Mouse (Mus musculus): ENCODE data around the gene 4930438A08Rik. TPM values are rescaled to one million over a fixed set of nuclear protein-coding genes. Genes with fewer than 3 reads are reported as not detected.

4930438A08Rik gene
- polyA plus RNA-seq, 1 experiment = not detected

DNA sequence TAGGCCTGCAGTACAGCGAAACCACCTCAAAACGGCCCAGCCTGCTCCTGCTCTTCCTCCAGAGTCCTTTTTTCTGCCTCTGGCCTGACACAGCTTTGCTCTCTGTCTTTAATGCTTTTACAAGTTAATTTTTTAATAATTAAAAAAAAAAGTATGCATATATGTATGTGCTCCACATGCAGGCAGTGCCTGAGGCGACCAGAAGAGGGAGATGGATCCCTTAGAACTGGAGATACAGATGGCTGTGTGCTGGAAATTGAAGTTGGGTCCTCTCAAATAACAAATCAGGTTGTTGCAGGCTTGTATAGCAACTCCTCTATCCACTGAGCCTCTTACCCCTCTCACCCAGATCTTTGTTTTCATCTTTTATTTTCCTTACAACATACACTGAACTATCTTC is 52.2 kb downstream of the 4930438A08Rik start:
- no peak for TF ChIP-seq CTCF (IDR thresholded peaks at IDR 0.05; ENCODE audit: insufficient read depth, low read depth, low read length)
- no peak for TF ChIP-seq POLR2A (IDR thresholded peaks at IDR 0.05; ENCODE audit: insufficient read depth, low read depth, low read length)
- WGBS = 95% methylated on average over 3 of the region's 3 CpGs

DNA sequence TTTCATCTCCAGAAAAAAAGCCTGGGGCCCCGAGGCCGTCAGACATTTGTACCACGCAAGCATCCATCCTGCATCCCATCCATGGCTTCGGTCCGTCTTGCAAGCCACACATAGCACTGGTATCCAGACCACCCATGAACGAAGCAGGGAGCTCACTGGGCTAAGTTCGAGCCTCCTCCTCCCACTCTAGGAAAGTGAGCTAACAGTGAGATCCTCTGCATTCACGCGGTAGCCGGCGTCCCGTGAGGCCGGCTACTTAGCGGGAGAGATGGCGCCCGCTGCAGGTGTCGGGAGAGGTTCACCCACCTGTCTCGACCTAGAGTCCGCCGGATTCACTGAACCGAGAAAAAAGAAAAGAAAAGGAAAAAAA is 55.3 kb downstream of the 4930438A08Rik start:
- Histone ChIP-seq H3K4me3 (ENCODE audit: insufficient read depth, low read depth, low read length) (peak overlapping the region; percentile 99), H3K27ac (ENCODE audit: insufficient read depth, low read depth, low read length) (peak overlapping the region; percentile 39; the same call in 1 of the 2 replicates), H3K4me1 (ENCODE audit: control insufficient read depth, insufficient read depth, low read length) (peaks cover 17% of the 10 kb centered on the region)
- TF ChIP-seq POLR2A (IDR thresholded peaks at IDR 0.05; ENCODE audit: insufficient read depth, low read depth, low read length) (no peak; the same call in 1 of the 2 replicates), CTCF (IDR thresholded peaks at IDR 0.05; ENCODE audit: insufficient read depth, low read depth, low read length) (no peak)
- WGBS = under 1% methylated on average over 21 of the region's 21 CpGs

More for the DNA sequence above, 52.2 kb downstream of the 4930438A08Rik start:
- no peak overlapping the region for H3K27ac ChIP-seq (ENCODE audit: insufficient read depth, low read depth, low read length)
- no peak overlapping the region for H3K4me3 ChIP-seq (ENCODE audit: insufficient read depth, low read depth, low read length)
- peaks cover 13% of the 10 kb centered on the region for H3K4me1 ChIP-seq (ENCODE audit: control insufficient read depth, insufficient read depth, low read length)

DNA sequence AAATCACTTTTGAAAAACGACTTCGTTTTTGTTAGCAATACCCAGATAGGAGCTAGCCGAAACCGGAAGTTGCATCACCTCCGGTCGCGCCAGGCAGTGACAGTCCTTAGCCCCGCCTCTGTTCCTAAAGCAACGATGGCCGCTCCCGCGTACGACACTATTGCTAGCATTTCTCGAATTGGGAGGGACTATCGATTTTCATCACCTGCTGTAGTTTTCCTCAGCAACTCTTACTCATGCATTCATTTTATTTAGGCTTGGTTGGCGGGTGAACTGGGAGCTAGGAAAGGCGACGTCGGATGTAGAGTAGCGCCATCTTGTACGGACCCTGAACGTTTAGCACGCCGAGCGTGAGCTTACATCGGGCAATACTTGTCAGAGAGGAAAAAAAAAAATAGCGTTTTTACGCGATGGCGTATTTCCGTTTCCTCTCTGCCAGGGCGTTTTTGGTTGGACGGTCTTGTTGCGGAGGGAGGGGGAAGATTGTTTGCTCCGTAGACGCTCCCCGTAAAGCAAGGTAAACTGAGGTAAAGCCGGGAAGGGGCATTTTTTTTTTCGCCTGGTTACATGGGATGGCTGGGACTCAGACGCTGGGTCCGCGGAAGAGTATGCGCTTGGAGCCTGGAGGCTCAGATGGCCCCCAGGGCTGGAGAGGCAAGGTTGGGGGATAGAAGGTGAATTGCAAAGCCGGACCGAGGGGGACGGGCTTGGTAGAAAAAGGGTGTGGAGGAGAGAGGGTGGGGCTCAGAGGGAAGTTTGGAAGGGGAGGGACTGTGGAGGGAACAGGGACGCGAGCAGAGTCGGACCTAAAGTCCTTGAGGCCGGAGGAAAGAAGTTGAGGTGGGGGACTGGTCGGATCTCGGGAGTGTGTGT is 55.9 kb downstream of the 4930438A08Rik start, which contains the start of the genes Zfp672 and Sh3bp5l:
Gene Zfp672 (minus strand): TSS at position 64 of the 873 bp plus-strand sequence.
Gene Sh3bp5l (plus strand): TSS at position 449 of the 873 bp plus-strand sequence.
- Histone ChIP-seq H3K4me3 (ENCODE audit: insufficient read depth, low read depth, low read length) (peak within 1 kb of the TSS; percentile 99), H3K4me1 (ENCODE audit: control insufficient read depth, insufficient read depth, low read length) (peaks cover 17% of the 10 kb centered on the region), H3K27ac (ENCODE audit: insufficient read depth, low read depth, low read length) (peak within 1 kb of the TSS; percentile 94)
- TF ChIP-seq POLR2A (IDR thresholded peaks at IDR 0.05; ENCODE audit: insufficient read depth, low read depth, low read length) = peak; percentile 36; the same call in 1 of the 2 replicates
- TF ChIP-seq CTCF (IDR thresholded peaks at IDR 0.05; ENCODE audit: insufficient read depth, low read depth, low read length) = no peak
- under 1% methylated on average over 52 of the region's 52 CpGs for WGBS

DNA sequence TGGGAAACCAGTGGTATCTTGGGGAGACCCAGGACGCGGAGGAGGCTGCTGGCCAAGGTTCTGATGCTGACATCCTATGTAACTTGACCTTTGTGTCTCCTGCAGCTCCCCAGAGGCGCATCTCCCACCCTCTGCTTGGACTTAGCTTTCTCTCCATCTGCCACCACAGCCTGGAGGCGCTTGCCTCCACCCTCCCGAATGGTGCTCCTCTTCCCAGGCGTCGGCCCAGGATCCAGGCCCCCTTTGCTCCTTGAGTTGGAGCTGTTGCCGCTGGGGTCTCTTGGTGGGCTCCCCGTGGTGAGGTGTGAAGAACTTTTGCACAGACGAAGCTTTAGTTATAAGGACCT is 56.5 kb downstream of the 4930438A08Rik start:
- peaks cover 17% of the 10 kb centered on the region for H3K4me1 ChIP-seq (ENCODE audit: control insufficient read depth, insufficient read depth, low read length)
- TF ChIP-seq CTCF (IDR thresholded peaks at IDR 0.05; ENCODE audit: insufficient read depth, low read depth, low read length) (no peak), POLR2A (IDR thresholded peaks at IDR 0.05; ENCODE audit: insufficient read depth, low read depth, low read length) (no peak)
- 11% methylated on average over 10 of the region's 10 CpGs for WGBS
- peak overlapping the region; percentile 99 for H3K4me3 ChIP-seq (ENCODE audit: insufficient read depth, low read depth, low read length)
- no peak overlapping the region for H3K27ac ChIP-seq (ENCODE audit: insufficient read depth, low read depth, low read length)

DNA sequence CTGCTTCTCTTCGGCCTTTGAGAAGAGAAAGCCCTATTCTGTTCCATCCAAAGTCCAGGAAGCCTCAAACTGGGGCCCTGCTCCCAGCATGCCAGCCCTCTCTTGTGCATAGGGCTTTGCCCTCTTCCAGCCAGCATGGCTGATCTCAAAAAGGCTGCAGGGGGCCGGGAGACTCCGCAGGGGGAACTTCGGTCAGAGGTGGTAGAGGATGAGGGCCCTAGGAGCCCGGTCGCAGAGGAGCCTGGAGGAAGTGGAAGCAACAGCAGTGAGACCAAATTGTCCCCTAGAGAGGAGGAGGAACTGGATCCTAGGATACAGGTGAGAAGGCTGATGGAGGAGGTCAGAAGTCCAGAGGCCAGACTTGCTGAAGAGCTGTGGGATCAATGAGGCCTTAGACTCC is 56.9 kb downstream of the 4930438A08Rik start:
- WGBS = 80% methylated on average over 6 of the region's 6 CpGs
- Histone ChIP-seq H3K27ac (ENCODE audit: insufficient read depth, low read depth, low read length) (no peak overlapping the region), H3K4me1 (ENCODE audit: control insufficient read depth, insufficient read depth, low read length) (peaks cover 17% of the 10 kb centered on the region), H3K4me3 (ENCODE audit: insufficient read depth, low read depth, low read length) (peak overlapping the region; percentile 99)
- TF ChIP-seq CTCF (IDR thresholded peaks at IDR 0.05; ENCODE audit: insufficient read depth, low read depth, low read length) (no peak), POLR2A (IDR thresholded peaks at IDR 0.05; ENCODE audit: insufficient read depth, low read depth, low read length) (no peak)

DNA sequence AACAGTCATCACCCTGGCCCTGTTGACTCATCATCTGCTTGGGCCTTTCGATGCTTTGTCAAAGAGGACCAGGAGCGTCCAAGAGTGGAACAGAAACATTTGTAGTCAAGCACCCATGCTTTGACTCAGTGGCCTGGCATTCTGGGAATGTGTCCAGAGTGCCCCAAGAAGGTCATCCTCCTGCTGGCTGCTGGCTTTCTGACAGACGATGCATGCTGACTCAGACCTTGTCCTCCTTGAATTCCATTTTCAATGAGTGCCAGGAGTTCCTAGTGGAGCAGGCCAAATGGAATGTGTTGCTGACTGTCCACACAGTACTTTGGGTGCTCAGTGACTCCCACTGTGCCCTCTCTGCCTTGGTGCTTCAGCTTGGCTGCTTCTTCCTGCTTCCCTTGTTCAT is 60.1 kb downstream of the 4930438A08Rik start:
- H3K4me1 ChIP-seq (ENCODE audit: control insufficient read depth, insufficient read depth, low read length) = peaks cover 17% of the 10 kb centered on the region
- TF ChIP-seq POLR2A (IDR thresholded peaks at IDR 0.05; ENCODE audit: insufficient read depth, low read depth, low read length) (no peak), CTCF (IDR thresholded peaks at IDR 0.05; ENCODE audit: insufficient read depth, low read depth, low read length) (no peak)
- WGBS = 47% methylated on average over 3 of the region's 3 CpGs
- no peak overlapping the region for H3K4me3 ChIP-seq (ENCODE audit: insufficient read depth, low read depth, low read length)
- H3K27ac ChIP-seq (ENCODE audit: insufficient read depth, low read depth, low read length) = no peak overlapping the region

Other genes with a start within 250 kb of the 4930438A08Rik start
- not detected in 2 replicates for gene Gm12248, start 181.7 kb upstream of the 4930438A08Rik start, polyA plus RNA-seq (2012; ENCODE audit: insufficient read depth, insufficient read length, low replicate concordance, missing spikeins)
- gene Cnot8, start 170.6 kb upstream of the 4930438A08Rik start, polyA plus RNA-seq (2012; ENCODE audit: insufficient read depth, insufficient read length, low replicate concordance, missing spikeins) = not detected in 2 replicates
- gene Gemin5, start 106.3 kb upstream of the 4930438A08Rik start, polyA plus RNA-seq (2012; ENCODE audit: insufficient read depth, insufficient read length, low replicate concordance, missing spikeins) = not detected in 2 replicates
- gene Mrpl22, start 103.1 kb upstream of the 4930438A08Rik start, polyA plus RNA-seq (2012; ENCODE audit: insufficient read depth, insufficient read length, low replicate concordance, missing spikeins) = not detected in 2 replicates
- gene Igtp, start 75.2 kb upstream of the 4930438A08Rik start, polyA plus RNA-seq (2012; ENCODE audit: insufficient read depth, insufficient read length, low replicate concordance, missing spikeins) = not detected in 2 replicates
- not detected in 2 replicates for gene Irgm2, start 75.2 kb upstream of the 4930438A08Rik start, polyA plus RNA-seq (2012; ENCODE audit: insufficient read depth, insufficient read length, low replicate concordance, missing spikeins)
- not detected in 2 replicates for gene Zfp692, start 32.3 kb downstream of the 4930438A08Rik start, polyA plus RNA-seq (2012; ENCODE audit: insufficient read depth, insufficient read length, low replicate concordance, missing spikeins)
- gene Zfp672, start 55.5 kb downstream of the 4930438A08Rik start, polyA plus RNA-seq (2012; ENCODE audit: insufficient read depth, insufficient read length, low replicate concordance, missing spikeins) = not detected in 2 replicates
- not detected in 2 replicates for gene Sh3bp5l, start 55.9 kb downstream of the 4930438A08Rik start, polyA plus RNA-seq (2012; ENCODE audit: insufficient read depth, insufficient read length, low replicate concordance, missing spikeins)
- gene Lypd8, start 104.2 kb downstream of the 4930438A08Rik start, polyA plus RNA-seq (2012; ENCODE audit: insufficient read depth, insufficient read length, low replicate concordance, missing spikeins) = not detected in 2 replicates
- not detected in 2 replicates for gene 1810065E05Rik, start 146.3 kb downstream of the 4930438A08Rik start, polyA plus RNA-seq (2012; ENCODE audit: insufficient read depth, insufficient read length, low replicate concordance, missing spikeins)
- gene Gm12253, start 157.8 kb downstream of the 4930438A08Rik start, polyA plus RNA-seq (2012; ENCODE audit: insufficient read depth, insufficient read length, low replicate concordance, missing spikeins) = not detected in 2 replicates
- gene Lypd9, start 178.1 kb downstream of the 4930438A08Rik start, polyA plus RNA-seq (2012; ENCODE audit: insufficient read depth, insufficient read length, low replicate concordance, missing spikeins) = not detected in 2 replicates
- gene Olfr30, start 187.5 kb downstream of the 4930438A08Rik start, polyA plus RNA-seq (2012; ENCODE audit: insufficient read depth, insufficient read length, low replicate concordance, missing spikeins) = not detected in 2 replicates
- gene Olfr332, start 217.8 kb downstream of the 4930438A08Rik start, polyA plus RNA-seq (2012; ENCODE audit: insufficient read depth, insufficient read length, low replicate concordance, missing spikeins) = not detected in 2 replicates
- gene Olfr331, start 227.8 kb downstream of the 4930438A08Rik start, polyA plus RNA-seq (2012; ENCODE audit: insufficient read depth, insufficient read length, low replicate concordance, missing spikeins) = not detected in 2 replicates

All from olfactory bulb, adult 2 months (tissue).